Mouse (Mus musculus) embryo, embryonic 10 days (tissue): Measurements from ENCODE around the gene Gm38431.
"Not testable (repeated sequence)": the region's sequence is repeated elsewhere in the genome, so short reads cannot be mapped to it uniquely, and the experiment has no call there.

Experiments used
- DNase-seq: peaks from one replicate; pipeline ENCODE4 v3.0.0-alpha.2; 2015; ENCODE audit warnings: low spot score

Gene Gm38431

DNA sequence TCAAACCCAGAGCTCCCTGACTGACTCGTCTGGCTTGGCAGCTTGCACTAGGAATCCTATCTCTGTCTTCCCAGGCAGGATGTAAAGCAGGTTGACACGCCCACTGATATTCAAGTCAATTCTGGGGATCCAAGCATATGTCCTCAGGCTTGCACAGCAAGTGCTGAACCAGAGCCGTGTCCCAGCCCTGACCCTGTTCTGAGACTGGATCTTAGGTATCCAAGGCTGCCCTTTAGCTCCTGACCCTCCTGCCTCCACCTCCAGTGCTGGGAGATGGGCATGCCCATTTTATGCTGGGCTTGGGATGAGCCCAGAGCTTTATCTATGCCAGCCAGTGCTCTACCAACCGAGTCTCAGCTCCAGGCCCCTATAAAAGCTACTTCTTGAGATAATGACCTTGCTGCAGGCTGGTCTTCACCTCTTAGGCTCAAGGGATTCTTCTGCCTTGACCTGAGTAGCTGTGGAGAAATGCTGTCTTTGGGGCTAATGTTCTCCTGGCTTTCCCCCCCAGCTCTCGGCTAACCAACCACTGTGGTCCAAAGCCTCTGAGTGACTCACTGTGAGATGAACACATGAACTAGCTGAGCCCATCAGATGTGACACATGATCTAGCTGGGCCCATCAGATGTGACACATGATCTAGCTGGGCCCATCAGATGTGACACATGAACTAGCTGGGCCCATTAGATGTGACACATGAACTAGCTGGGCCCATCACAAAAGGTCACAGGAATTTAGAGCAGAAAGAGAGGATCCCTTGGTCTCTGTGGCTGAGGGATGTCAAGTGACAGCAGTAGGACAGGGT is 14.2 kb upstream of the Gm38431 start:
- no peak for DNase-seq

DNA sequence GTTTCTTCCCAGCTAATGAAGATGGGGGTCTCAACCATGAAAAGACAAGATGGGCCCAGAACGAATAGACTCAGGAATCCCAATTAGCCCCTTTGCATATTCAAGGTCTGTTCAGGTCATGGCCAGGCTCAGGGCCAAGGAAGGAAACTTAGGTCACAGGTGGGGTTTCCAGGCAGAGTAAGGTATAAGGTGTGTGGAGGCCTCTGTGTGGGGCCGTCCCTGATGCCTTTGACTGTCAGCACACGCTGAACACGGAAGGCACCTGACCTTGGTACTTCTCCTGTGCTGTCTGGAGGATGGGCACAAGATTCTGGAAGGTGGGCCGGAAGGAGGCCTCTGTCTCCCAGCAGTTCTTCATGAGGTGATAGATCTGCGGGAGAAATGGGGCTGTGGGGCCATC is 13.0 kb upstream of the Gm38431 start:
- no peak for DNase-seq

GRCm38 (mm10) chr9:21102076-21102475 is 10.3 kb upstream of the Gm38431 start:
- no peak for DNase-seq

DNA sequence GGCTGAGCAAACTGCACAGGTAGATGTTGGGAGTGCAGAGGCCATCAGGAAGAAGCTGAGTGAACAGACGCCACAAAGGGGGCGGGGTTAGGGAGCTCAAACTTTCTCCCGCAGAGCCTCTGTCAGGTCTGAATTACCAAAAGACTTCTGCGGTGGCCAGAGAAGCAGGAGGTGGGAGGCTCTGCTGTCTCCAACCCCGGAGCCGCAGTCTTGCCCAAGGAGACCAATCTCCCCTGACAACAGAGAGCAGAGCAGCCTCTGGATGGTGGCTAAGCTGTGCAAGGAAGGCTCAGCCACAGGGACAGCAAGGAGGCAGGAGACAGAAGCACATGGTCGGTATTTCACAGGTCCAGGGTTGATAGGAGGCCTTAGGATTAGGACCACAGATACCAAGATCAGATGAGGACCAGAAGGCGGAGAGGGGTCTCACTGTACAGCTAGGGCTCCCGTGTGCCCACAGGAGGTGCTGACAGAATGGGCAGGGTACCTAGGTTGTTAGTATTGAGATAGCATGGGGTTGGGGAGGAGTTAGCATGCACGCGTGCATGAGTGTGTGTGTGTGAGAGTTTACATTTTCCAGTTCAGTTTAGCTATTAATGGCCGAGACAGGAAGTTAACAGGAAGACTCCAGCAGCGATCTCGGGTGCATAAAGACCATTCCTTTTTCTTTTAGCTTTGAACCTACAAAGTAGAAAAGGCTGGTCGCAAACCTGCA is 8.8 kb upstream of the Gm38431 start:
- no peak for DNase-seq

GRCm38 (mm10) chr9:21097793-21098192 is 6.0 kb upstream of the Gm38431 start:
- no peak for DNase-seq

- DNase-seq: no peak
Measured at GRCm38 (mm10) chr9:21095958-21096357, 4.2 kb upstream of the Gm38431 start.

DNA sequence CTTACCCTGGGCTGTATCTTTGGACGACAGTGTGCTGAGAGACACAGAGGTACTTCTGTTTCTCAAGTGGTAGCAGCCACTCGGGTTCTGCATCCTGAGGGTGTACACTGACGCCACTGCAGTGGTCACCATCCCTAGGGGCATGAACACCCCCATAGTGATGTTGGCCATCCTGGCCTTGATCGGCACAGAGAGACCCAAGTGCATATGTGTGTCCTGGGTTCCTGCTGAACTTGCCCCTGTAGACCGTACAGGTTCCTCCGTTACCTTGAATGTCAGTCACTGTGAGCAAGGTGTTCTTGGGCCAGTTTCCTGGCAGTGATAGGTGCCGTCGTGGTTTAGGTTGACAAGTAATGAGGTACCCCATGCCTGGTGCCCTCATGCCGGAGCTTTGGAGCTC is 1.6 kb upstream of the Gm38431 start:
- DNase-seq: no peak

- DNase-seq: peak; percentile 52
Measured at GRCm38 (mm10) chr9:21090972-21091706, 658 bp downstream of the Gm38431 start.

DNA sequence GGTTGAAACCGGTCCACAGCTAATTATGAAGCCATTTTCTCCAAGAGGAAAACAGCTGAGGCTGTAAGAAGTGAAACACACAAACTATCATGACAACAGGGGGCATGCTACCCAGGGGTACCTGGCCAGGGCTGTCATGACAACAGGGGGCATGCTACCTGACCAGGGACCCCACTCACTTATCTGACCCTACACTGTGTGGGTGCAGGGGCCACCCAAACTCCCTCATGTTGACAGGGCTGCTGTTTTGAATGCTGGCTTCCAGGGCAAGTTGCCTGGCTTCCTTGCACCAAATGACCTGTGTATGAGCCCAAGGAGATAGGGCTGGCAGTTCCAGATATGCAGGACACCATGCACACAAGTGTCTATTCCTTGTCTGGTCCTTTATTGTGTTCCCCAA is 1.3 kb downstream of the Gm38431 start:
- no peak for DNase-seq

DNA sequence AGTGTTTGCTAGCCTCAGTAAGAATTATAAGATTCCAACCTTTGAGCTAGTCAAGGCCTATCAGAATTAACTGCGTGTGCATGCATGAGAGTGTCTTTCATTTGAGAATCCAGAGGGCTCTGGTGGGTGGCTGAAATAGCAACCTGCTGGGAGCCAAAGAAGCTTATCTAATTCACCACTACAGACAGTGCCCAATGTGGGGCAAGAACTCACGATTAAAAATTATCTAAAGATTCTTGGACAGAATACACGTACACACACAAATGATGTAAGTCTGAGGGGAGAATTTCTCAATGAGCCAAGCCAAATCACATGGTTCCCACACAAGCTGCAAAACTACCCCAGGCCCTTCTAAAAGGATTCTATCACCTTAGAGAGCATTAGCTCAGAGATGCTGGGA is 8.5 kb downstream of the Gm38431 start:
- no peak for DNase-seq

DNA sequence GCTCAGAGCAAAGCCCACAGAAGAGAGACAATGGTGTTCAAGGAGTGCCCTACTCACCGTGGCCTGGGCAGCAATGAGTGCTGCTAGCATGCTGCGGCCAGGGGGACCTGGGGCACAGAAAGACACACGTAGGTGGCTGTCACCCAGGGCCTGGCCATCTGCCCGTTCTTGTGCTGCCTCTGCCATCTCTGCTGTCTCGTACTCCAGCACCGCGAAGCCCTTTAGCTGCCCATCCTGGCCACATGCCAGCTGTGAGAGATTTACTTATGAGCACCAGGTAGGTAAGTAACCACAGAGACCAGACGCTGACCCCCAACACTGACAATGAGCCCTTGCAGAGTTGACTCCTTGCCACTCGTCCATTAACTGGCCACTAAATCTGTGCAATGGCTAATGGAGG is 10.7 kb downstream of the Gm38431 start:
- DNase-seq: no peak

DNA sequence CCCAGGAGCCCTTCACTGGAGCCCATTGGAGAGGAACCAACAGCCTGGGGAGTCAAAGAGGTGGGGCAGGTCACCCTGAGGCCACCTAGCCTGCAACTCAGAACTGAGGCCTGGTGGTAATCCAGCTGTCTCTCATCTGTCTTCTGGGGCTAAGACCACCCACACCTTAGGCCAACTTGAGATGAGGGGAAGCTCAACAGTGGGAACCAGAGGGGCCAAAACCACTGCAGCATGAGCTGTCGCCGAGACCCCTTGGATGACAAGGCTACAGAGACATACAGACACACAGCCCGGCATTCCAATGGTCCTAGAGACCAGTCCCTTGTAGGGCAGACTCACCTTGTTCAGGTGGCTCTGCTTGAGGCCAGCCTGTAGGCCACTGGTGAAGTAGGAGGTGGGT is 16.2 kb downstream of the Gm38431 start:
- DNase-seq: no peak

- no peak for DNase-seq
Measured at GRCm38 (mm10) chr9:21074173-21074572, 17.6 kb downstream of the Gm38431 start.

DNA sequence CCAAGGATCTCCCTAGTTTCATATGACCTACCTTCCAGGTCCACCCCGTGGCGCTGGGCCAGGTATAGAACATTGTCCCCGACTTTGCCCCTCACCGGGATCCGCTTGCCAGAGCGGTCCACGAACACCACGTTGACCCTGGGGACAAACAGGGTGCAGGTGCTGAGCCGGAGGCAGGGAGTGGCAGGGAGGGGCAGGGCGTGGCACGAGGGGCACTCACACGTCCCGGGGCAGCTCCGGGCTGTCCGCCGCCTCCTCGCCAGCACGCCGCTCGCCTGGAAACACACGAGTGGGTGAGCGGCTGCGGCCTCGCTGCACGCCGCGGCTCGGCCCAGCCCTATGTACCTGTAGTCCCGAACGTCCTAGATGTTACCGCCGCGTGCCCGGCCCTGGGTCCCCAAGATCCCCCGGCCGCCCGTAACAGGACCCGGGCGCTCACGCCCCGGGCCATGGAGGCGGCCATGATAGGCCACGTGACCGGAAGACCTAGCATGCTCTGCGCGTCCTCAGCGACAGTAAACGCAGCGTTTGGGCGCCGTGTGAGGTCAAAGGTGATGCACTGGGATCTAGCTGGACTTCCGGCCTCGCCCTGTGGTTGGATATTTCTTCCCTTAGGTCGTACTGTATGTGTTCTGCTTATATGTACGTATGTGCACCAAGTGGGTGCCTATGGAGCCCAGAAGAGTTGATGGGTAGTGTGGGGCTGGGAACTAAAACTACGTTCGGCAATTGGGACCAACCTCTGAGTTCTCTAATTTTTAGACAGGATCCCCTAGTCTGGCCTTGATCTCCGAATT is 18.6 kb downstream of the Gm38431 start, which contains the start of the genes Gm49373 and Fdx1l:
Gm49373 (minus strand) TSS at position 53 of the 797 bp plus-strand sequence.
Fdx1l (minus strand) TSS at position 571 of the 797 bp plus-strand sequence.
- peak; percentile 98 for DNase-seq

- peak; percentile 9 for DNase-seq
Measured at GRCm38 (mm10) chr9:21072641-21073040, 19.2 kb downstream of the Gm38431 start.

DNA sequence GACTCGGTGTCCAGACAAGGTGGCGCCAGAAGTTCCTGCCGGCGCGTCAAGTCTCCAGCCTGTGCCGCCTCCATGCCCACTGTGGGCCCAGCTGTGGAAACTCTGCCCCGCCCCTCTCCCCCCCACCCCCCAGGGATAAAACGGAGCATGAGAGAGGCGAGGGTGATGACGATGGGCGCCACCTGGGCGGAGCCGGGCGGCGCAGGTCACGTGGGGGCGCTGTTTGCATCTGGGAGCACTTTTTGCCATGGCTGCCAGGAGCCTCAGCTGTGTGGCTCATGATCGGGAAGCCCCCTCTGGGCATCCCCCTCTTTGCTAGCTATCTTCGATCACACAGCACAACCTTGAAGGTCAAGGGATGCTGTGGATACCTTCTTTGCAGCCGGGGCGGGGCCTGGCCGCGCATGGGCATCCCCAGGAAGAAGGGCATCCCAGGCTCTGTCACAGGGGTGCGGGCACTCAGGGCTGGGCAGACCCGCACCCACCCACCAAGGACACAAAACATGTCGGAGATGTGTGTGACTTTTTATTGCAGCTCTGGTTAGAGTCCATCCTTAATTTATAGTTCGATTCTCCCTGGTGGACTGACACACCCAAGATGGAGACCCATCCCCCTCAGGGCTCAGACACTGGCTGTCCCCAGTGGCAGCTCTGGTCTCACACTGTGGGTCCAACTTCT is 24.7 kb downstream of the Gm38431 start, which contains the start of gene Zglp1:
Zglp1 (minus strand) TSS at position 88 of the 679 bp plus-strand sequence.
- no peak for DNase-seq

DNA sequence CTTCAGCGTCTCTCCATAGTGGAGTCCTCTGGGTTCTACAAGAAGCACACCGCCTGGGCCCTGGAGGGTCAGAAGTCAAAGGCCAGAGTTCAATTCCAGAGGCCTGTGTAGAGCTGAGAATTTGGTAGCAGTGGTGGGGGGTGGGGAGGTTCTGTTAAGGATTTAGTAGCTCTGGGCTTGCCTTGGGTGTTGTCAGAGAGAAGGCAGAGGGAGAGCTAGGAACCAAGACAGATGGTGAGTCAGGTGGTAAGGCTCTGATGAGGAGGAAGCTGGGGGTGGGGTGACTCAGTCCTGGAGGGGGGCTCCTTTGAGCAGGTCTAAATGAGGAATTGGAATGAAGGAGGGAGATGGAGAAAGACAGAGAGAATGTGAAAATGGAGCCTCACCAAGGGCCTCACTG is 28.9 kb downstream of the Gm38431 start:
- DNase-seq: no peak

DNA sequence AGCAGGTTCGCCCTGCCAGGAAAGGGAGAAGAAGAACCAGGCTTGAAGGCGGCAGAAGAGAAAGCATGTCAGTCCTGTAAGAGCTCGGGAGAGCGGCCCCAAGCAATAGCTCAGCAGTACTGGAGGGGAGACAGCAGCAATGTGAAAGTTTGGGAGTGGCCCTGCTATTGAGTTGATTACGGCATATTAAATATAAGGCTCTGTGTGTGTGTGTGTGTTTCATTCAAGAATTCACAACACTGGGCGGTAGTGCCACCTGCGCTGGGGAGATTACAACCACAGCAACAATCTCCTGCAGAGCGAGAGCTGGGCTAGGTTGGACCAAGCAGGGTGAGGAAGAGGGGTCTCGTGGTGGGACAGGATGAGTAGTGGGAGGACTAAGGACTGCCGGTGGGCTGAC is 40.2 kb downstream of the Gm38431 start:
- no peak for DNase-seq

GRCm38 (mm10) chr9:21045235-21045634 is 46.6 kb downstream of the Gm38431 start:
- no peak for DNase-seq

- not testable (repeated sequence) for DNase-seq
Measured at GRCm38 (mm10) chr9:21044785-21045184, 47.0 kb downstream of the Gm38431 start.

GRCm38 (mm10) chr9:21043563-21043962 is 48.2 kb downstream of the Gm38431 start:
- DNase-seq: no peak
